Mouse (Mus musculus) left cerebral cortex, postnatal 14 days (tissue): Measurements from ENCODE around the gene Efna4. TPM values are rescaled to one million over a fixed set of nuclear protein-coding genes. Genes with fewer than 3 reads are reported as not detected.

ENCODE experiments used
- DNase-seq, 2 experiments: peaks; one replicate each; pipeline ENCODE4 v3.0.0; 2021 to 2022; ENCODE audit warnings: low spot score in 2 of 2, mixed read lengths in 1 of 2
- intact Hi-C: fragments of 180-260 bp; cut with DNase I; formaldehyde crosslinking; loops from one replicate; pipeline ENCODE4 v1.15.1; 2025
- long read RNA-seq, 2 experiments: library from polyadenylated mRNA; stranded (forward); transcript quantifications; one replicate each; pipeline ENCODE4 v2.0.0; 2021
- total RNA-seq, 2 experiments: library from RNA; stranded (reverse); gene quantifications; 2 replicates each; pipeline ENCODE4 v1.2.3; 2021

Gene Efna4
- total RNA-seq: under 1 TPM; 0.29 to 0.61 TPM
- long read RNA-seq, experiment 1: 0 reads
- long read RNA-seq, experiment 2: 0 reads

GRCm38 (mm10) chr3:89337721-89338578 lies at the start of gene Efna4:
Gene Efna4 (minus strand): TSS chr3:89338028.
- intact Hi-C loops: no loop called here
- peak in 1 of 2 experiments; percentile 33 for DNase-seq

GRCm38 (mm10) chr3:89386438-89387420 lies 48.9 kb upstream of the Efna4 start:
- no peak for DNase-seq
- intact Hi-C loops: no loop called here

- intact Hi-C loops: no loop called here
- no peak for DNase-seq
Observed at GRCm38 (mm10) chr3:89385451-89385850, 47.6 kb upstream of the Efna4 start.

- no peak for DNase-seq
- intact Hi-C loops: no loop called here
Observed at GRCm38 (mm10) chr3:89384331-89385076, 46.7 kb upstream of the Efna4 start.

- intact Hi-C loops: no loop called here
Observed at GRCm38 (mm10) chr3:89383651-89384255, 45.9 kb upstream of the Efna4 start.

GRCm38 (mm10) chr3:89382950-89383349 lies 45.1 kb upstream of the Efna4 start:
- intact Hi-C loops: no loop called here
- DNase-seq: no peak

More at GRCm38 (mm10) chr3:89383651-89384255, 45.9 kb upstream of the Efna4 start:
- no peak for DNase-seq

- no peak for DNase-seq
- intact Hi-C loops: no loop called here
Observed at GRCm38 (mm10) chr3:89382033-89382882, 44.4 kb upstream of the Efna4 start.

- DNase-seq: no peak
- intact Hi-C loops: no loop called here
Observed at GRCm38 (mm10) chr3:89381233-89381632, 43.4 kb upstream of the Efna4 start.

GRCm38 (mm10) chr3:89380711-89381110 lies 42.9 kb upstream of the Efna4 start:
- no peak for DNase-seq
- intact Hi-C loops: no loop called here

- intact Hi-C loops: no loop called here
- no peak for DNase-seq
Observed at GRCm38 (mm10) chr3:89380291-89380690, 42.5 kb upstream of the Efna4 start.

GRCm38 (mm10) chr3:89379388-89380131 lies 41.7 kb upstream of the Efna4 start:
- intact Hi-C loops: loop anchor here (5.0 kb wide), 1 partner anchor 108 kb away; no protein-coding TSS in a partner anchor
- DNase-seq: no peak

GRCm38 (mm10) chr3:89378394-89379067 lies 40.7 kb upstream of the Efna4 start:
- peak; percentile 50 to 63 for DNase-seq
- intact Hi-C loops: loop anchor here (5.0 kb wide), 1 partner anchor 109 kb away; no protein-coding TSS in a partner anchor

GRCm38 (mm10) chr3:89377831-89378230 lies 40.0 kb upstream of the Efna4 start:
- DNase-seq: no peak

GRCm38 (mm10) chr3:89373581-89374231 lies 35.9 kb upstream of the Efna4 start:
- intact Hi-C loops: no loop called here
- no peak for DNase-seq

More at GRCm38 (mm10) chr3:89377831-89378230, 40.0 kb upstream of the Efna4 start:
- intact Hi-C loops: loop anchor here (5.0 kb wide), 1 partner anchor 109 kb away; no protein-coding TSS in a partner anchor

GRCm38 (mm10) chr3:89367338-89367737 lies 29.5 kb upstream of the Efna4 start:
- intact Hi-C loops: no loop called here
- DNase-seq: no peak
